Mouse (Mus musculus) intestine, postnatal 0 days (tissue): Measurements from ENCODE around the gene Nlk. TPM values are rescaled to one million over a fixed set of nuclear protein-coding genes. Genes with fewer than 3 reads are reported as not detected.

Source experiments
- ATAC-seq: fragments of 200-750 bp; cut with Nextera tagmentation; 2 replicates; pipeline ENCODE4 v1.8.0; 2017; ENCODE audit warnings: mild to moderate bottlenecking, moderate TSS enrichment, moderate library complexity
- H3K27ac ChIP-seq: fragments of 300-500 bp; sonication (generic); 2 replicates; pipeline ENCODE4 v1.5.1; 2014; ENCODE audit warnings: mild to moderate bottlenecking, low read depth, low read length, moderate library complexity
- H3K27me3 ChIP-seq: fragments of 300-500 bp; sonication (generic); replicated peaks from 2 replicates; pipeline ENCODE4 v1.6.1; 2014; ENCODE audit warnings: low read length, mixed read lengths; ENCODE audit not compliant: control insufficient read depth, insufficient read depth
- H3K36me3 ChIP-seq: fragments of 300-500 bp; sonication (generic); 2 replicates; pipeline ENCODE4 v1.6.1; 2014; ENCODE audit warnings: mild to moderate bottlenecking, moderate library complexity; ENCODE audit not compliant: control insufficient read depth, insufficient read depth
- H3K4me1 ChIP-seq: fragments of 300-500 bp; sonication (generic); replicated peaks from 2 replicates; pipeline ENCODE4 v1.6.1; 2014; ENCODE audit warnings: antibody characterized with exemption, low read length, mixed read lengths; ENCODE audit not compliant: control insufficient read depth, insufficient read depth
- H3K4me2 ChIP-seq: fragments of 300-500 bp; sonication (generic); replicated peaks from 2 replicates; pipeline ENCODE4 v1.6.1; 2014; ENCODE audit warnings: low read depth, mild to moderate bottlenecking, moderate library complexity
- H3K4me3 ChIP-seq: fragments of 300-500 bp; sonication (generic); 2 replicates; pipeline ENCODE4 v1.5.1; 2014; ENCODE audit warnings: low read depth, low read length
- H3K9ac ChIP-seq: fragments of 300-500 bp; sonication (generic); 2 replicates; pipeline ENCODE4 v1.6.1; 2014; ENCODE audit warnings: mild to moderate bottlenecking, low read depth, low read length
- H3K9me3 ChIP-seq: fragments of 300-500 bp; sonication (generic); 2 replicates; pipeline ENCODE4 v1.6.1; 2016; ENCODE audit warnings: mixed run types; ENCODE audit not compliant: control insufficient read depth
- CTCF ChIP-seq: sonication (generic); IDR thresholded peaks from 2 replicates; pipeline ENCODE4 v1.5.1; 2016; ENCODE audit warnings: low read depth, mild to moderate bottlenecking, control low read depth, antibody characterized with exemption, moderate library complexity
- WGBS: fragments of 180-500 bp; shearing (Covaris S2); extraction: QIAGEN DNeasy Blood & Tissue Kit; methylation state at CpG from one replicate; pipeline ENCODE4 v1.1.7; 2014; 5-methylcytosine and 5-hydroxymethylcytosine counted together
- polyA plus RNA-seq: library from polyadenylated mRNA; unstranded; fragments of >200 nt; fragmentation: Nextera tagmentation; extraction: Ambion mirVana; gene quantifications from 2 replicates; pipeline ENCODE4 v1.2.1, GENCODE M21; 2015

Gene Nlk
- polyA plus RNA-seq, 1 experiment from 2014 or later: 14.2 TPM

GRCm38 (mm10) chr11:78609657-78610056 lies 87.5 kb downstream of the Nlk start:
- Histone ChIP-seq H3K4me3 (no peak overlapping the region), H3K4me2 (no peak overlapping the region), H3K27ac (no peak overlapping the region), H3K9me3 (no peaks in the 10 kb centered on the region), H3K4me1 (no peaks in the 10 kb centered on the region), H3K9ac (no peak overlapping the region), H3K27me3 (no peaks in the 10 kb centered on the region), H3K36me3 (peaks cover 3% of the 10 kb centered on the region; the same call in 1 of the 2 replicates)
- no peak for TF ChIP-seq CTCF
- 89% methylated on average over 4 of the region's 4 CpGs for WGBS
- no peak for ATAC-seq

DNA sequence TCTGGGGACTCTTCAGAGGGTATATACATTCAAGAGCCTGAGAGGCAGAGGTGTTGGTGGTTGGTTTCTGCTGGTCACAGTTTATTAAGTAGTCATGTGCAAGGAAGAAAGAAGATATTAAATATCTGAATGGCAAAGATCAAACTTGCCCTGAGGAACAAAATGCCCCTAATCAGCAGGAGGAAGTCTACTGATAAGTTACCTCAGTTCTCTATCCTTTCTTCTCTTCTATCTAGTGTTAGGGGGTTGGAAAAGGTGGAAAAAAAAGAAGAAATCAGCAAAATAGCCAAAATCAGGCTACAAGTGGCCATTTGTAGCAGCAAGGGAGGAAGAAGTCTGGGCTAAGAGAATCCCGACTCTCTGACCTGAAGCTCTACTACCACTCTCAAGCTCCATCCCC lies 92.3 kb downstream of the Nlk start:
- peaks cover 3% of the 10 kb centered on the region; the same call in 1 of the 2 replicates for H3K36me3 ChIP-seq
- no peak overlapping the region for H3K27ac ChIP-seq
- no peak overlapping the region for H3K4me2 ChIP-seq
- H3K4me3 ChIP-seq: no peak overlapping the region
- H3K4me1 ChIP-seq: no peaks in the 10 kb centered on the region
- no peak for ATAC-seq
- no peaks in the 10 kb centered on the region for H3K9me3 ChIP-seq
- no peaks in the 10 kb centered on the region for H3K27me3 ChIP-seq
- H3K9ac ChIP-seq: no peak overlapping the region
- TF ChIP-seq CTCF: no peak
- WGBS: 89% methylated on average over 1 of the region's 1 CpGs

DNA sequence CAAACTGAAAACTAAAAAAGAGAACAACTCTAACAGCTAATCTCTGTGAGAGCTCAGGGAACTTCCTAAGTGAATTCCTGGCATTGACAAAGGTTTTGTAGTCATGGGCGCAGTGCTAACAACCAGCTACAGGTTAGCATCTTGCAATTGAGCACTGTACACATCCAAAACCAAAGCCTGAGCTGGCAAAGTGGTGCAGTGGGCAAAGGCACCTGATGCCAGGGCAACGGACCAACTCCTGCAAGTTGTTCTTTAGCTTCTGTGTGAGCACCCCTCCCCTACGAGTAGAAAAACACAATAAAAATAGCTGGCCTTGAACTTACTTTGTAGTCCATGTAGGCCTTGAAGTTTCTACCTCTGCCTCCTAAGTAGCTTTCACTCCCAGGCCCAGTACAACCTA lies 94.4 kb downstream of the Nlk start:
- no peaks in the 10 kb centered on the region for H3K4me1 ChIP-seq
- H3K36me3 ChIP-seq: peaks cover 3% of the 10 kb centered on the region; the same call in 1 of the 2 replicates
- no peak overlapping the region for H3K4me3 ChIP-seq
- no peak for TF ChIP-seq CTCF
- no peak overlapping the region for H3K27ac ChIP-seq
- 68% methylated on average over 3 of the region's 3 CpGs for WGBS
- no peaks in the 10 kb centered on the region for H3K27me3 ChIP-seq
- no peak for ATAC-seq
- H3K9ac ChIP-seq: no peak overlapping the region
- H3K9me3 ChIP-seq: no peaks in the 10 kb centered on the region
- no peak overlapping the region for H3K4me2 ChIP-seq

GRCm38 (mm10) chr11:78600926-78601590 lies 96.1 kb downstream of the Nlk start:
- Histone ChIP-seq H3K9ac (no peak overlapping the region), H3K4me2 (no peak overlapping the region), H3K9me3 (no peaks in the 10 kb centered on the region), H3K27ac (no peak overlapping the region), H3K4me1 (no peaks in the 10 kb centered on the region), H3K36me3 (peaks cover 3% of the 10 kb centered on the region; the same call in 1 of the 2 replicates), H3K27me3 (no peaks in the 10 kb centered on the region), H3K4me3 (no peak overlapping the region)
- TF ChIP-seq CTCF: no peak
- WGBS: 45% methylated on average over 4 of the region's 4 CpGs
- no peak for ATAC-seq

- Histone ChIP-seq H3K27me3 (no peaks in the 10 kb centered on the region), H3K4me2 (no peak overlapping the region), H3K9ac (no peak overlapping the region), H3K4me3 (no peak overlapping the region), H3K27ac (no peak overlapping the region), H3K9me3 (no peaks in the 10 kb centered on the region), H3K4me1 (no peaks in the 10 kb centered on the region), H3K36me3 (peaks cover 3% of the 10 kb centered on the region; the same call in 1 of the 2 replicates)
- WGBS: 59% methylated on average over 3 of the region's 3 CpGs
- no peak for TF ChIP-seq CTCF
- no peak for ATAC-seq
Measured at GRCm38 (mm10) chr11:78600496-78600895, 96.7 kb downstream of the Nlk start.

- H3K4me3 ChIP-seq: no peak overlapping the region
- 84% methylated on average over 4 of the region's 4 CpGs for WGBS
- H3K9me3 ChIP-seq: no peaks in the 10 kb centered on the region
- no peaks in the 10 kb centered on the region for H3K36me3 ChIP-seq
- H3K9ac ChIP-seq: no peak overlapping the region
- no peaks in the 10 kb centered on the region for H3K27me3 ChIP-seq
- no peak overlapping the region for H3K27ac ChIP-seq
- H3K4me2 ChIP-seq: no peak overlapping the region
- ATAC-seq: no peak
- TF ChIP-seq CTCF: no peak
- no peaks in the 10 kb centered on the region for H3K4me1 ChIP-seq
Measured at GRCm38 (mm10) chr11:78600051-78600450, 97.1 kb downstream of the Nlk start.
